ENCODE assay signal across 1 mouse cellular context in the genomic region with DNA sequence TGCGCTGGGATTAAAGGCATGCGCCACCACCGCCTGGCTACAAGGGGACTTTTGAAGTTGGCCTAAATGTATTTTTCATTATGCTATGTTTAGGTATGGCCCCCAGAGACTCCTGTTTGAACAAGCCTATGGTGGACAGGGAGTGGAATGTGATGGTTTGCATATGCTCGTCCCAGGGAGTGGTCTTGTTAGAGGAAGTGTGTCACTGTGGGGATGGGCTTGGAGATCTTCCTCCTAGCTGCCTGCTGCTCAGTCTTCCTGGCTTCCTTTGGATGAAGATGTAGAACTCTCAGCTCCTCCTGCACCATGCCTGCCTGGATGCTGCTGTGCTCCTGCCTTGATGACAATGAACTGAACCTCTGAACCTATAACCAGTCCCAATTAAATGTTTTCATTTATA.
TF ChIP-seq lines count a peak whose summit lies in the region.

No protein-coding gene starts in this region.

TF ChIP-seq in CH12.LX, 34 proteins besides CTCF, POLR2A, EP300 and RAD21:
- peak; percentile 73 for TF ChIP-seq ELF1 (IDR thresholded peaks at IDR 0.05; ENCODE audit: low read depth, low read length)
- peak; percentile 63 for TF ChIP-seq ETS1 (conservative IDR thresholded peaks at IDR 0.05; ENCODE audit: low read depth, low read length)
- no peak for TF ChIP-seq JUN (IDR thresholded peaks at IDR 0.05; ENCODE audit: insufficient read depth, low read depth, low read length)
- TF ChIP-seq BHLHE40 (IDR thresholded peaks at IDR 0.05; ENCODE audit: low read depth, low read length), result no peak; the same call in 1 of the 2 replicates
- no peak for TF ChIP-seq E2F4 (IDR thresholded peaks at IDR 0.05; ENCODE audit: insufficient replicate concordance, low read depth, low read length)
- peak; percentile 71; the same call in 1 of the 2 replicates for TF ChIP-seq TBP (conservative IDR thresholded peaks at IDR 0.05; ENCODE audit: low read depth, low read length)
- 0 out of 2 replicates have a peak, but pooled peaks have one; percentile 43 for TF ChIP-seq MAX (IDR thresholded peaks at IDR 0.05; ENCODE audit: low read length)
- no peak for TF ChIP-seq SIN3A (IDR thresholded peaks at IDR 0.05; ENCODE audit: low read length)
- peak; percentile 54; the same call in 1 of the 2 replicates for TF ChIP-seq CHD2 (IDR thresholded peaks at IDR 0.05; ENCODE audit: low read length)
- TF ChIP-seq CHD1 (IDR thresholded peaks at IDR 0.05; ENCODE audit: low read depth, low read length), result no peak
- peak; percentile 48; the same call in 1 of the 2 replicates for TF ChIP-seq RCOR1 (conservative IDR thresholded peaks at IDR 0.05; ENCODE audit: low read depth, low read length)
- TF ChIP-seq ZKSCAN1 (IDR thresholded peaks at IDR 0.05; ENCODE audit: borderline replicate concordance, low read depth, low read length), result no peak
- 0 out of 2 replicates have a peak, but pooled peaks have one; percentile 4 for TF ChIP-seq MAFK (IDR thresholded peaks at IDR 0.05; ENCODE audit: insufficient replicate concordance, low read length)
- TF ChIP-seq ZMIZ1 (IDR thresholded peaks at IDR 0.05; ENCODE audit: low read depth, low read length), result no peak; the same call in none of the 2 replicates
- TF ChIP-seq NRF1 (IDR thresholded peaks at IDR 0.05; ENCODE audit: low read depth, low read length), result no peak
- no peak for TF ChIP-seq SMC3 (IDR thresholded peaks at IDR 0.05; ENCODE audit: low read depth, low read length)
- no peak for TF ChIP-seq PAX5 (IDR thresholded peaks at IDR 0.05; ENCODE audit: low read length)
- TF ChIP-seq HCFC1 (IDR thresholded peaks at IDR 0.05; ENCODE audit: low read depth, low read length), result peak; percentile 57
- no peak for TF ChIP-seq USF1 (IDR thresholded peaks at IDR 0.05; ENCODE audit: low read depth, low read length)
- peak; percentile 78; the same call in 1 of the 2 replicates for TF ChIP-seq MEF2A (IDR thresholded peaks at IDR 0.05; ENCODE audit: borderline replicate concordance, low read depth, low read length)
- no peak for TF ChIP-seq MXI1 (IDR thresholded peaks at IDR 0.05; ENCODE audit: low read depth, low read length)
- no peak; the same call in 1 of the 2 replicates for TF ChIP-seq JUND (conservative IDR thresholded peaks at IDR 0.05; ENCODE audit: low read depth, low read length)
- TF ChIP-seq MYC (IDR thresholded peaks at IDR 0.05; ENCODE audit: low read depth, low read length), result peak; percentile 60; the same call in 1 of the 2 replicates
- TF ChIP-seq ZC3H11A (IDR thresholded peaks at IDR 0.05; ENCODE audit: low read depth, low read length), result no peak
- peak; percentile 72 for TF ChIP-seq NELFE (IDR thresholded peaks at IDR 0.05; ENCODE audit: low read depth, low read length)
- TF ChIP-seq KAT2A (IDR thresholded peaks at IDR 0.05; ENCODE audit: insufficient replicate concordance, low read length), result 0 out of 2 replicates have a peak, but pooled peaks have one; percentile 37
- TF ChIP-seq POLR2AphosphoS2 (IDR thresholded peaks at IDR 0.05; ENCODE audit: low read depth, low read length), result peak; percentile 72; the same call in 1 of the 2 replicates
- TF ChIP-seq ZNF384 (IDR thresholded peaks at IDR 0.05; ENCODE audit: low read depth, low read length), result 0 out of 2 replicates have a peak, but pooled peaks have one; percentile 0
- peak; percentile 58; the same call in 1 of the 2 replicates for TF ChIP-seq IRF4 (IDR thresholded peaks at IDR 0.05; ENCODE audit: low read depth, low read length)
- TF ChIP-seq GABPA (IDR thresholded peaks at IDR 0.05; ENCODE audit: insufficient replicate concordance, low read depth, low read length), result no peak
- no peak for TF ChIP-seq UBTF (IDR thresholded peaks at IDR 0.05; ENCODE audit: low read depth, low read length)
- no peak for TF ChIP-seq USF2 (conservative IDR thresholded peaks at IDR 0.05; ENCODE audit: low read depth, low read length)
- TF ChIP-seq MAZ (IDR thresholded peaks at IDR 0.05; ENCODE audit: low read depth, low read length), result 0 out of 2 replicates have a peak, but pooled peaks have one; percentile 37
- peak; percentile 79 for TF ChIP-seq TCF12 (IDR thresholded peaks at IDR 0.05; ENCODE audit: low read depth, low read length)
